Mouse (Mus musculus): ENCODE measurements around the gene Mitd1. TPM values are rescaled to one million over a fixed set of nuclear protein-coding genes. Genes with fewer than 3 reads are reported as not detected.

Mitd1 gene
- 1 to 10 TPM; 3.6 to 4.3 TPM for total RNA-seq (2021)
- long read RNA-seq, experiment 1, result 0 reads
- long read RNA-seq, experiment 2, partial matches to known transcripts, result 0 of 1 reads
- long read RNA-seq, experiment 2, other reads (novel, unspliced or antisense), result 0 of 1 reads

GRCm38 (mm10) chr1:37890025-37890652 is at the start of gene Mitd1, which contains the start of gene Mrpl30:
Mitd1 (minus strand) TSS chr1:37890411.
Mrpl30 (plus strand) TSS chr1:37890477.
- DNase-seq, result peak; percentile 93 to 95

GRCm38 (mm10) chr1:37931806-37932205 is 41.6 kb upstream of the Mitd1 start:
- DNase-seq, result no peak

GRCm38 (mm10) chr1:37925971-37926370 is 35.8 kb upstream of the Mitd1 start:
- DNase-seq, result no peak

- DNase-seq, result peak; percentile 5 to 11
Observed at GRCm38 (mm10) chr1:37922536-37922935, 32.3 kb upstream of the Mitd1 start.

- no peak for DNase-seq
Observed at GRCm38 (mm10) chr1:37918096-37918495, 27.9 kb upstream of the Mitd1 start.

- no peak for DNase-seq
Observed at GRCm38 (mm10) chr1:37917666-37918065, 27.5 kb upstream of the Mitd1 start.

GRCm38 (mm10) chr1:37916393-37916792 is 26.2 kb upstream of the Mitd1 start, which contains the start of gene Lyg2:
Lyg2 (minus strand) TSS chr1:37916493.
- no peak for DNase-seq

GRCm38 (mm10) chr1:37912751-37913150 is 22.5 kb upstream of the Mitd1 start:
- no peak for DNase-seq

- DNase-seq, result peak; percentile 12 to 20
Observed at GRCm38 (mm10) chr1:37903178-37903577, 13.0 kb upstream of the Mitd1 start.

GRCm38 (mm10) chr1:37900288-37900687 is 10.1 kb upstream of the Mitd1 start:
- peak in 1 of 2 experiments; percentile 16 for DNase-seq

- no peak for DNase-seq
Observed at GRCm38 (mm10) chr1:37899816-37900215, 9.6 kb upstream of the Mitd1 start.

GRCm38 (mm10) chr1:37894606-37895005 is 4.4 kb upstream of the Mitd1 start:
- DNase-seq, result no peak

GRCm38 (mm10) chr1:37891400-37891799 is 1.2 kb upstream of the Mitd1 start:
- DNase-seq, result no peak

GRCm38 (mm10) chr1:37889206-37889605 is 1.0 kb downstream of the Mitd1 start:
- no peak for DNase-seq

GRCm38 (mm10) chr1:37884451-37884850 is 5.8 kb downstream of the Mitd1 start:
- DNase-seq, result no peak

- no peak for DNase-seq
Observed at GRCm38 (mm10) chr1:37883411-37883810, 6.8 kb downstream of the Mitd1 start.

GRCm38 (mm10) chr1:37877736-37878460 is 12.3 kb downstream of the Mitd1 start:
- DNase-seq, result peak in 1 of 2 experiments; percentile 41

GRCm38 (mm10) chr1:37873157-37873556 is 17.1 kb downstream of the Mitd1 start:
- no peak for DNase-seq

- peak; percentile 82 to 89 for DNase-seq
Observed at GRCm38 (mm10) chr1:37872131-37873067, 17.8 kb downstream of the Mitd1 start.

- no peak for DNase-seq
Observed at GRCm38 (mm10) chr1:37871704-37872103, 18.5 kb downstream of the Mitd1 start, which contains the start of gene Lipt1. Lipt1 (plus strand) TSS chr1:37871738.

GRCm38 (mm10) chr1:37869362-37869761 is 20.8 kb downstream of the Mitd1 start:
- no peak for DNase-seq

- DNase-seq, result no peak
Observed at GRCm38 (mm10) chr1:37868640-37869039, 21.6 kb downstream of the Mitd1 start.

All from heart, adult 18-20 months (tissue).